Mouse (Mus musculus): ENCODE data around the gene Znrf3.

Gene Znrf3

DNA sequence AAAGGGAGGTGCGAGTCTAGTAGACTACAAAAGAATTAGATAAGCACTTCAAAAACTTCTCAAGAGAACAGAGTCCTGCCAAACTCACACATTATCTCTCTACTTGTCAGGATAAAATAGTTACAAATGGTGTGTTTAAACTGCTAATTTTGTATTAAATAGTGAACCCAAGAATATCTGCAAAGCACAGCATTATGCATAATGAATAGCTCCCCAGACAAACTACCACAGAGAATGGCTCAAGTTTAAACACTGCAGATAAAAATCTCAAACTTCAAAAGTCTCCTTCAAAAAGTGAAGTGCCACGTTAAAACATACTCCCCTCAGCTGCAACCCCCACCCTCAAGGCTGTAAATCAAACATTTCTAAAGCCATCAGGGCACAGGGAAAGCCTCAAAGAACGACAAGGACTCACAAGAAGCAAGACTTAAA is 2.0 kb downstream of the Znrf3 start:
- no peak for DNase-seq (ENCODE audit: low spot score)

DNA sequence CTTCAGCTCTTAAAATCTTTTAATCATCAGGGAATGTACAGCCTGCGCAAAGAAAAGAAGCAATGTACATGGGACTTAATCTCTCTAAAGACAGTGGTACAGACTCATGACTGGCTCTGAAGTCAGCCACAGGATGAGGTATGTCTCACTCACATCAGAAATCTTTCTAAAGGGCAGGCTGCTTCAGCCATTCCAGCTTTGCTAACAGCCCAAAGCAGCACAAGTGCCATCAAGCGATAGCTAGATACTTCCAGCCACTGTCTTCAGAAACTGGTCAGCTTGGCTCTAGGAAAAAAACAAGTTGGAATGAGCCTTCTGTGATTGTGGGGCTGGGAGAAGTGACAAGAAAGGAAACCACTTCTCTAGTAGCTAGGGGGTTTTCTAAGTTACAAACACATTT is 7.0 kb downstream of the Znrf3 start:
- no peak for DNase-seq (ENCODE audit: low spot score)

DNA sequence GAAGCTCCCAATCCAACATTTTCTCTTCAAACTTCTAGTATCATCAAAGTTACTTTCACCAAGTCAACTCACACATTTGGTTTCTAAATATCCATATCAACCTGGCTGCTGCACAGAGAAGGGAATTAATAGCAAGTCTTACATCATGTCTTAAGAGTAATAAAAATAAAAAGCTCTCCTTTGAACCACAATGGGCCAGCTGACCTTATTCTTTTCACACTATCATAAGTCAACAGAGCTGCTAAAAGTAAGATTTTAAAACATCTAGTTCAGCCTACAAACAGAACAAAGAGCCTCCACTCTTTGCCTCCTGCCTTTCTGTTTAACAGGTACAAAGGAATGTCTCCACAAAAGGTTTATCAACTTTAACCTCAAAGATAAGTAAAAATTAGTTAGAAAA is 7.7 kb downstream of the Znrf3 start:
- no peak for DNase-seq (ENCODE audit: low spot score)

DNA sequence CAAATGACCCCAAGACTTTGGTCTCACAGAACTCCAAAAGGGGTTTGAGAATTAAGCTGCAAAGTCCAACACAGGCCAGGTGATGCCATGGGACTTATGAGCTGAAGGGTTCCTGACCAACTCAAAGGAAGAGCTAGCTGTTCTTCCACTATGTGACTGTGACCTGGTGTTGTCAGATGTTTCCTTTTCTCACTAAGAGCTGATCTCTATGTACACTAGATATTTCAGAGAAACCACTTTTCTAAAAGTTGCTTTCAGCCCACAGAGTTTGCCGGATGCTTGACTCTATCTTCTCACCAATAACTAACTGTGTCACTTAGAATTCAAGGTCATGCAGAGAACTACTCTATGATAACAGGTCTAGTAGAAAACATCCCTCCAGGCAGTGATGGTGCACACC is 9.2 kb downstream of the Znrf3 start:
- no peak for DNase-seq (ENCODE audit: low spot score)

DNA sequence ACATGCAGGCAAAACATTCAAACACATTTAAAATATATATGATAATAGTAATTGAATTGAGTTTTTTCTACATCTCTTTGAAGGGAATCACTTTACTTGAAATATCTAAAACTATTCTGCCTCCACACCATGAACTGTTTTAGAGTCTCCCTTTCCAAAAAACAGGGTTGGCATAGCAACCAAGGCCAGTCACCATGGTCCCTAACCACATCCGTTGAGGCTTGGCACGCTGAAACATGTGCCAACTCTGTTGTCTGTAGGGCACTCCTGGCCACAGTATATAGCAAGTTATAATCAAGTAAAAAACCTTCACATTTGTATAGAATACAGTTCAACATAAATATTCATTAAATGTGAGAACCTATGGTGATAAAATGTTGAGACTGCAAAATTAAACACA is 12.3 kb downstream of the Znrf3 start:
- DNase-seq (ENCODE audit: low spot score): no peak

DNA sequence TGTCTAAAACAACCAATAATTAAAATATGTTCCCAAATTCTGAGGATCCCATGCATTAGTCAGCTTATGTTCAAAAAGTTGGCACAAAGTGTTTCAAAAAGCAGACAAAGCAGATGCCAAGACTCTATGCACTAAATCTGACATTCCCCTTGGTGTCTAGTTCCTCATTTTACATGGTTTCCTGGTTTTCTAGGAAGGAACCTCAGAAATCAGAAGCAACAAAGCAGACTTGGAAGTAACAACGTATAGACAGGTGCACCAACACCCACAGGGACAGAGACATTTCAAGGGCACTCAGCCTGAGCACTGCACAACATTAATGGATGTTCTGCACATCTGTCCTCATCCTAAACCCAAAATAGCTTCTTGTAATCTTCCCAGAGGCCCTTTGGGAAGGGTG is 13.8 kb downstream of the Znrf3 start:
- DNase-seq (ENCODE audit: low spot score): no peak

DNA sequence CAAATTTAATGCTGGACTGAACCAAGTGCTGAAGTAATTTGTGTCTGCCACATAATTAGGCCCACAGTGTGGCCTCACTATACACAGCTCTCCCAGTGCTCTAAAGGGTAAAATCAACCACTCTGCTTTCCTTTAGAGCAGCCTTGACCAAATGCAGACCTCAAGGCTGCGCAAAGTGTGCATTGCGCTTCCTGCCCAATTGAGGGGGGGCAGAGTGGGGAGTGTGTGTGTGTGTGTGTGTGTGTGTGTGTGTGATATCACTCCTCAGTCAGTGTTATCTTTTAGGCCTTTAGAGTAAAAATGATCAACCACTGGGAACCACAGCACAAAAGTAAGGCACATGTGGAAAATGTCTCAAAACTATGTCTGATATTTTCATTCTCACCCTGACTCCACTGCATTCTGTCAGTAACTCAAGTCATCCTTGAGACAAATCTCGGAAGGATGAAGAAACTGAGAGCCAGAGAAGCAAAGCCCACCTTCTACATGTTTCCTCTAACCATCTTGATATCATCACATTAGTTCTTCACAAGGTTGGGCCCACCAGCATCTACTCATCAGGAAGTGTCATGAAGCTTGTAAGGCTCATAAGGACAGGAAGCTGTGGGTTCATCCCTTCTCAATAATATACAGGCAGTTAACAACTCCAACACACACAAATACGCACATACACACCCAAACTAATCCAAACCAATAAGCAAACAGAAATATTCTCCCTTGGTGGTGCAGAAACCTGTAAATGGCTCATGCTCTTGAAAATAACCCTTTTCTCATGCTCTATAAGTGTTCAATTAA is 15.1 kb downstream of the Znrf3 start:
- DNase-seq (ENCODE audit: low spot score): no peak

DNA sequence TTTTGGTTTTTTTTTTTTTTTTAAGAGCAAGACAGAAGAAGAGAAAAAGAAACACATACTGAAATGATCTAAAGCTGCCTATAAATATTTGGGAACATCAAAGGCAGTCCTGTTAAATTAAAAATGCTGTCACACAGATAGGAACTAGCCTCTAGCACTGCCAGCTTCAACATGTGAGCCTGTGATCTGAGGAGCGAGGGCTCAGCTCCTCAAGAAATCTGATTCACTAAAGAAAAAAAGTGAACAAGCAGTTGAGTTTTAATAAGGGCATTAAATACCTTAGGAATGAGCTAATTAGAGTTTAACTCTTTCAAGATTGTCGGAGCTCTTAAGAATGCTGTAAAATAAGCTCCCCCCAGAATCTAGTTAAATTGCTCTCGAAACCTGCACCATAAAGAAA is 17.4 kb downstream of the Znrf3 start:
- no peak for DNase-seq (ENCODE audit: low spot score)

DNA sequence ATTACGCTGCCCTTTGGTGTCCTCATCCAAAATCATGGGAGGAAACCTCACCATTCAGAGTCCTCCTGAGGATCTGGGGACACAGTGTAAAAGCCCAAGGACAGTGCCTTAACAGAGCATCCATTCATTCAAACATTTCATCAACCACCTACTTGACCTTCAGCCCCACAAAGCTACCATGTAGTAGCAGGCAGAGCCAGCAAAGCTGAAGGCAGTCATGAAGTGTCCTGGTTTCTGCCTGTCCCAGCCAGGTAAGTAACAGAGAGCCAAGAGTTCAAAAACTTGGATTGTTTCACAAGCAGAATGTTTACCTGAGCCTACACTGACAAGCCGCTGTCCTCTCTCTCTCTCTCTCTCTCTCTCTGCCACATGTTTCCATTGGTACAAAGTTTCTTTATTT is 18.3 kb downstream of the Znrf3 start:
- no peak for DNase-seq (ENCODE audit: low spot score)

DNA sequence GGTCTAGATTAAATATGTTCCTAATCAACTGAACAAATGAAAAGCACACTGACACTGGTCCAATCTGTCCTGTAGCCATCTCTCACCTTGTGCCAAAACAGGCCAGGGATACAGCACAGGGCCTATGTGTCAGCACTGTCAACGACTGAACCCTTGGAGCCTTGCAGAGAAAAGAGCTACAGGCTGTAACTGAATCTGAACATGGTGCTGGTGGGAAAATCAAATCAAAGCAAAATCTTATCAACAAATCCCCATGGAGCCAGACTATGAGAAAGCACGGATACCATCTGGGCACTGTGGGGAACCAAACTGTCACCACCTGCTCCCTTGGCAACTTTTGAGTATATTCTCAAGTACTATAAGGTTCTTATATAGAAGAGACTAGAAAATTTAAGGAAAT is 19.5 kb downstream of the Znrf3 start:
- DNase-seq (ENCODE audit: low spot score): no peak

DNA sequence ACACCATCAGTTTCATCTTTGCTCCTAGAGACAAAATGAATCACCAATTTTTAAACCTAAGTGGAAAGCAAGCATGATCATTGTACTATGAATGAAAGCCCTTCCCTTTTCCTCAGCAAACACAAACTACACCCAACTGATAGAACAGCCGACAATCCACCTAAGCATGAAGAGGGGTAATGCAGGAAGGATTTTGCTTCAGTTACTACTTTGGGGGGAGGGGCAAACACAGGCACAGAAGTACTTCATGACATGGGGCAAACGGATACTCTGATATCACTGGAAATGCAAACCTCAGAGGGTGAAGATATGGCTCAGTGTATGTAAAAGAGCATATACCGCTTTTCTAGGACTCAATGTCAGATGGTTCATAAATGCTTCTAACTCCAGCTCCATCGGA is 20.5 kb downstream of the Znrf3 start:
- DNase-seq (ENCODE audit: low spot score): no peak

DNA sequence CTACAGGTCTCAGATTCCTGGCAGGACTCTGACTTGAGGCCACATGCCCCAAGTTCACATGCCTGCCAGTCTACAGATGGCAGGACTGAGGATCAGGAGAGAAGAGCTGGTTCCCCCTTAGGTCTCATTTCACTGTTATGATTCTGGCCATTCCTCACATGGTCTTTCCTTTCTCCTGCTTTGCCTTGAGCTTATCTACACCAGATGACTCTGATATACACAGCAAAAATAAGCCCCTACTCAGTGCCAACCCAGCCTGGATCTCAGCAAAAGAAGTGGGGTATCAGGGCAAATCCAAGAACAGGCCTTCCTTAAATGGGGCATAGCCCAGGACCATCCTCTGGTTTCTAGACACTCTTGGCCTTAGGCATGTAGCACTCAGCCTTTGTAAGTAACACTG is 21.6 kb downstream of the Znrf3 start:
- DNase-seq (ENCODE audit: low spot score): no peak

DNA sequence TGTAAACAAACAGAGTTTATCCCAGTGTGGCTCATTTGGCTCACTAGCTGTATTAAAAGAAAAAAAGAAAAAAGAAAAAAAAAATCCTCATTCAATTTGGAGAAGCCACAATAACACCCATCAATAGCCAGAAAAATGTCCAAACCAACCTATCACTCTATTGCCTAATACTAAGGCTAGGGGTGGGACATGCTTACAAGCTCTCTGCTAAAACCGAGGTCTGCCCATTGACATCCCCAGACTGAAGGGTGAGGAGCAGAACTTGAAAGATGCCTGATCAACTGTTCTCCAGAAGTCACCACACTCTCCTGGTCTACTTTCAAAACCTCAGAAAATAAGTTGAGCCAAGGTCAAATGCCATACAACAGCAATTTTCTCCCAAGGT is 22.4 kb downstream of the Znrf3 start:
- DNase-seq (ENCODE audit: low spot score): no peak

DNA sequence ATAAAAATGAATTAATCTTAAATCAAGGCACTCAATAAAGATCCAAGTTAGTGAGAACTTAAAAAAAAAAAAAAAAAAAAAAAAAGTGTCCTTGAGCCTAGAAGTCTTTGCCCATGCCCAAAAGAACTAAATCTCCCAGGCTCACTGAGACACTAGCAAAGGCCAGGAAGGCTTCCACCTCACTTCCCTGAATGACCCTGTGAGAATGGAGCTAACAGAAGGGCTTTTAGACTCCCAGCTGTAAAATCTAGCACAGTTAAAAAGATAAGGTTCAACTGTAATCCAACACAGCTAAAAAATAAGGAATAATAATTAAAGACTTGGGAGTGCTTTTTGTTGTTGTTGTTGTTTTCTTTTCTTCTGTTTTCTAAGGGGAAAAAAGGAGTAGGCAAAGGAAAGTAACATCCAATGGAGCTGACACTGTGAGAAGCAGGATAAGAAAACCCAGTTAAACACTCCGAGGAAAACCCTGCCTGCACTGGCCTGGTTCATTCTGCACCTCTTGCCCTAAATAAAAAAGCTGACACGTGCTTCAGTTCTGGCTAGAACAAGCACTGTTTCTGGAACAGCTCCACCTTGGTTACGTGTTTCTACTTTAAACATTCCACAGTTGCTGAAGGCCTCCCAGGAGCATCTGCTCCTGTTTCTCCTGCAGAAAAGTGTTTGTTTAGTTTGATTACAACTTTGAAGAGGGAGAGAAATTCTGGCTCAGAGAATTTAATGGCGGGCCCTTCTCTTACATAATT is 23.0 kb downstream of the Znrf3 start:
- DNase-seq (ENCODE audit: low spot score): no peak

DNA sequence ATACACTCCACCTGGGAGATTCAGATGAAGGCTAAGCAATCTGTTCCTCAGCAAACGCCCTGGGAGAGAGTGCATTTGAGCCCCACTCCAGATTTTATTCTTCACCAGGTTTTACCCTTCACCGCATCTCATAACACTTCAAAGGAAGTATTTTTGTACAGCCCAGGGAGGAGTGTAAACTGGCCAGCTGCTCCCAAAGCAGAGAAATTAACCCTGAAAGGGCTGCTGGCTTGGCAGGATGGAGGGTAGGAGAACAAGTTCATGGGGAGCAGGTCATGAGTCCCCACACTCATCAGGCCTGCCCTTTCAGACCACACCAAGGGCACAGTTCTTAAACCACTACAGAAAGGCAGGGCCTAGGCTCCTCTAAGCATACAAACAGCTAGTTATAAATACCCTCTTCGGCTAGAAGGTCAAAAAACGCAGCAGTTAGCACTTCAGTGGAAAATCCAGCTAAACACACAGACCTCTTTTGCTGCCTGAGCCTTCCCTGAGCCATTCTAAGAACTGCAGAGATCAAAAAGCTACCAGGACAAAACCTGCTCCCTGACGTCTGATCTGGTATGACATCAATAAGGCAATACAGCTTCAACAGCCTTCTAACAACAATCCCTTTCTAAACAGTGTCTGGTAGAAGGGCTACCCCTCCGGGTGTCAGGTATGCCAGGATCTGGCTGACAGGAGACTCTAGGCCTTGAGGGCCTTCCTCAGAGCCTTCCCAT is 28.9 kb downstream of the Znrf3 start:
- no peak for DNase-seq (ENCODE audit: low spot score)

DNA sequence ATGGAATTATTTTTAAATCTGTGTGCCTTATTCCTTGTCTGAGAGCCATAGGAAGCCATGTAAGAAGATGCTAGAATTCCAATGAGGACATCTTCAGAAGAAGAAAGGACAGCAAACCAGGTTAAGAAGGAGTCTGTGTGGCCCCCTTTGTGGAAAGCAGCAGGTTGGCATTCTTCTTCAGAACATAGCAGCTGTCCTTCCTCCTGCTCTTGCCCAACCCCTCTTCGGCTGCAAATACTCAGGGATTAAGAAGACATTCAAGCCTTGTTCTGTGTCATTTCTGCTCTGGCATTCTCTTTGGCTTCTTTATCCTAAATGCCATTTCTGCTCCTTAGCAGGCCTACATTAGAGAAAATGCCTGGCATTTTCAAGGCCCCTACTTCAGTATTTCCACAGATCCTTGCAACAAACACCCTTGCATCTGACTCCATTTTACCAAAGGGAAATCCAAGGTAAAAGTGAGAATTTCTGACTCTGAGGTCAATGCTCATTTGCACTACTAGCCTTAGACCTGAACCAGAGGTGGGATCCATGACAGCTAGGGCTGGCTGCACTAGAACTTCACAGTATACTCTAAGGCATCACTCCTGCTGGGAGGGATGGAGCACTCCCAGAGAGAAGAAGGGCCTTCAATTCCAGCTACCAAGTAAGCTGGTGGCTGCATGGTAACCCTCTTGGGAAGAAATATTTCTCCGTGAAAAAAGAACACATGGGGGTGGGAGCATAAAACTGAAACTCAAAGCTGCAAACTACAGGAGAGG is 29.6 kb downstream of the Znrf3 start:
- no peak for DNase-seq (ENCODE audit: low spot score)

DNA sequence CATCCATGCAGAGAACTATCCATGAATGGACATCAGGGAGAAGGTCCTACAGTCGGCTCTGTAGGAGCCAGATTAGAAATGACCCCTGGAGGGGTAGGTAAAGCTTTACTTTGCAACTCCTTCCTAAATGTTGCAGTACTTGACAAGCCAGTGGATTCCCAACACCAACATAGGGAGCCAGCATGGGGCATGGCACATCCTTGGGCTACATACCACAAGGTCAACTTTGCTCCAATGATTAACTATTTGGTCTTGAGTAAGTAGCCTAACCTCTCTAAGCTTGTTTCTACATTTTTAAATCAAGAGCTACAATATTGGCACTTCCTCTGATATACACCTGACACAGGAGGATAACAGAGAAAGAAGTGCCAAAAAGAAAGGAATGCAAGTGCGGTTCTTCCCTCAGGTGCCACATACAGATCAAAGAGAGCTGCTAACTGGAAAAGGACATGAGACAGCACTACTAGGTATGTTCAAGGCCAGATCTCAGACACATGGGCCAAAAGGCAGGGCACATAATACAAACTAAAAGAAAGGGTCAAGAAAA is 31.9 kb downstream of the Znrf3 start:
- no peak for DNase-seq (ENCODE audit: low spot score)

DNA sequence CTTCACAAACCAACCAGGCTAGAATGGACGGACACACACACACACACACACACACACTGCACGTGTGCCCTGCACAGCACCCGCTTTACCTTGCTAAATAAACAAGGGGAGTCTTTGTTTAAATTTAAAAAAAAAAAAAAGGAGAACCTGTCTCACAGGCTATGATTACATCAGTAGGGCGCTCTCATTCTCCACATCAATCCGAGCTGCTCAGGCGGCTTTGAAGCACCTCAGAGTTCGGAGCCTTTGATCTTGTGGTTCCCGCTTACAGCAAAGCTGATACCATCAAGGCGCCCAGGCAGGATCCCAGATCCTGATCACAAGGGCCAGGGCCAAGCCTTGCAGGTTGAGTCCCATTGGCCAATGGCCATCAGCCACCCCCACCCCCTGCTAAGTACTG is 33.1 kb downstream of the Znrf3 start:
- no peak for DNase-seq (ENCODE audit: low spot score)

DNA sequence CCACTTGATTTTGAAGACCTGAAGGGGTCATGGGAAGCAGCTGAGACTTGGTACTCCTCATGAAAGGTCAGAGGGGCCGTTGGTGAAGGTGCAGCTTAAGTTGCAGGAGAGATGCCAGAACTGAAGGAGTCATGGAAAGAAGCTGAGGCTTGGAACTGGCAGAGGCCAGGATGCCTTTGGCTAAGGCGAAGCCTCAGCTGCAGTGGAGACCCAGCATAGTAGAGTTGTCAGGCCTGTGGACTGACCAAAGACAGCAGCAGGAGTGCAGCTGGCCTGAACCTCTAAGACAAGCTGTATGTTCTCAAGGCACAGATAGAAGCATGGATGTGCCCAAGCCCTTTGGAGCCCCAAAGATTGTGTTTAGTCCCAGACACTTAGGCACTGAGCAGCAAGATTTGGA is 40.5 kb downstream of the Znrf3 start:
- no peak for DNase-seq (ENCODE audit: low spot score)

DNA sequence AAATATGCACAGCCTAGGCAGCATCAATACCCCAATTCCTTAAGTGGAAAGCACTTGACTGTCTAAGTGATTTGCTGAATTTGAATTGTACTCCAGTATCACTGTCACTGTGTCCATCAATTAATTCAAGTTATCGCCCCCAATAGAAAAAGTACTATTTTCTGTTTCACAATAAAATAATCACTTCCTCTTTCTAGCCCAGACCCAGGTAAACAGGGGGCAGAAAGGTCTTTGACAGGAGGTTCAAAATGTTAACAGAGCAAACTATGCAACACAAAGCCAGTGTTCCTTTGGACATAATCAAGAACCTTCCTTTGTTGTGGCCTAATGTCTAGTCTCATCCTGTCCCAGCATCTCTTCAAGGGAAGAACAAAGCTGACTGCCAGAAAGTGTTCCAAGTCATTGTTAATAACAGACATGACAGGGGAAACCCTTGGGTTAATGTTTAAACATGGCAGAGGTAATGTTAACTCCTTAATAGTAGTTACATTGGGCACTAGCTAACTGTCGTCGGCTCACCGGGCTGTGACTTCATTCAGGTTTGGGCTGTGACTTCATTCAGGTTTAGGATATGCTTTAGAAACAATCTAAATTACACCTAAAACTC is 42.4 kb downstream of the Znrf3 start:
- no peak for DNase-seq (ENCODE audit: low spot score)

DNA sequence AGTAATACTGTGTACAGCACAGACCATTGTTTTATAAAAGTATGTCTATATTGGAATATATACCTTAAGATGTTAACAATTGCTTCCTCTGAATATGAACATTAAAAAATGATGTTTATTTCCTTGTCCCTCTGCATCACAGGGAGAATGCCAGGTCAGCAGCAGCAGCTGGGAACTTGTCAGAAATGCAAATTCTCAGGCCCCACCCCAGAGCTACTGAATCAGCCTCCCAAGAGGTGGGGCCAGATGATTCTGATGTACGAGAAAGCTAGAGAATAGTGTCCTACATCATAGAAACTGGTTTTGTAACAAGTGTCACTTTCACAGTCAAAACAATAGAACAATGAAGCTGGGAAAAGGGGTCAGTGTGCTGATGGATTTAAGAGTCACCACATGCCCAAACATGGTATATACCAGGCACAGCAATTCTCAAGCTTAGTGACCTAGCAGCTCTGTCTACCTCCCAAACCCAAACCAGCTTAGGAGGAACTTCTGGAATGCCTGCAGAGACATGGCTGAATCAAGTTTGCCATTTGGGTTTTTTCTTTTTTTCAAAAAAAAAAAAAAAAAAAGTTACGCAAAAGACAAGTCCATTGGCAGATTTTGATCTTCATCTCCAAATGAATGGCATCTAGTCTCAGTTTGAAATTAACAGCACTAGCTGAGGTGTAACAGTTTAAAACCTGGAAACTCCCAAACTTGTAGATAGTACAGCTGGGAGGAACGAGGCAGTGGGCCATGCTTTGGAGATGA is 46.2 kb downstream of the Znrf3 start:
- DNase-seq (ENCODE audit: low spot score): no peak

All from c-Kit-positive CD71-positive TER-119-positive erythroid progenitor cells, embryonic 14.5 days (primary cell).